Mouse (Mus musculus) midbrain, embryonic 12.5 days (tissue): ENCODE data around the gene Ctso. TPM values are rescaled to one million over a fixed set of nuclear protein-coding genes. Genes with fewer than 3 reads are reported as not detected.
A peak's percentile ranks its signal among the peaks of the same experiment; 100 is the strongest.

Source experiments
- ATAC-seq: fragments of 200-750 bp; cut with Nextera tagmentation; 2 replicates; pipeline ENCODE4 v1.8.0; 2017; ENCODE audit warnings: low read depth, moderate TSS enrichment, moderate library complexity; ENCODE audit not compliant: low FRiP score
- H3K27ac ChIP-seq: fragments of 300-500 bp; sonication (generic); replicated peaks from 2 replicates; pipeline ENCODE4 v1.5.1; 2016; ENCODE audit warnings: mild to moderate bottlenecking
- H3K27me3 ChIP-seq: fragments of 300-500 bp; sonication (generic); 2 replicates; pipeline ENCODE4 v1.6.1; 2016; ENCODE audit warnings: mild to moderate bottlenecking
- H3K36me3 ChIP-seq: fragments of 300-500 bp; sonication (generic); 2 replicates; pipeline ENCODE4 v1.6.1; 2016
- H3K4me1 ChIP-seq: fragments of 300-500 bp; sonication (generic); 2 replicates; pipeline ENCODE4 v1.6.1; 2016
- H3K4me2 ChIP-seq: fragments of 300-500 bp; sonication (generic); replicated peaks from 2 replicates; pipeline ENCODE4 v1.6.1; 2016; ENCODE audit warnings: mild to moderate bottlenecking, moderate library complexity
- H3K4me3 ChIP-seq: fragments of 300-500 bp; sonication (generic); 2 replicates; pipeline ENCODE4 v1.5.1; 2016; ENCODE audit warnings: mild to moderate bottlenecking
- H3K9ac ChIP-seq: fragments of 300-500 bp; sonication (generic); replicated peaks from 2 replicates; pipeline ENCODE4 v1.6.1; 2016; ENCODE audit warnings: mild to moderate bottlenecking, moderate library complexity
- H3K9me3 ChIP-seq: fragments of 300-500 bp; sonication (generic); 2 replicates; pipeline ENCODE4 v1.6.1; 2016; ENCODE audit warnings: mild to moderate bottlenecking
- WGBS: fragments of 180-500 bp; shearing (Covaris S2); methylation state at CpG from one replicate; pipeline ENCODE4 v1.1.7; 2016; 5-methylcytosine and 5-hydroxymethylcytosine counted together
- polyA plus RNA-seq: library from polyadenylated mRNA; unstranded; fragments of >200 nt; fragmentation: Nextera tagmentation; extraction: Ambion mirVana; gene quantifications from 2 replicates; pipeline ENCODE4 v1.2.1, GENCODE M21; 2016

Gene Ctso
- polyA plus RNA-seq = 6.2 and 6.5 TPM in 2 replicates

DNA sequence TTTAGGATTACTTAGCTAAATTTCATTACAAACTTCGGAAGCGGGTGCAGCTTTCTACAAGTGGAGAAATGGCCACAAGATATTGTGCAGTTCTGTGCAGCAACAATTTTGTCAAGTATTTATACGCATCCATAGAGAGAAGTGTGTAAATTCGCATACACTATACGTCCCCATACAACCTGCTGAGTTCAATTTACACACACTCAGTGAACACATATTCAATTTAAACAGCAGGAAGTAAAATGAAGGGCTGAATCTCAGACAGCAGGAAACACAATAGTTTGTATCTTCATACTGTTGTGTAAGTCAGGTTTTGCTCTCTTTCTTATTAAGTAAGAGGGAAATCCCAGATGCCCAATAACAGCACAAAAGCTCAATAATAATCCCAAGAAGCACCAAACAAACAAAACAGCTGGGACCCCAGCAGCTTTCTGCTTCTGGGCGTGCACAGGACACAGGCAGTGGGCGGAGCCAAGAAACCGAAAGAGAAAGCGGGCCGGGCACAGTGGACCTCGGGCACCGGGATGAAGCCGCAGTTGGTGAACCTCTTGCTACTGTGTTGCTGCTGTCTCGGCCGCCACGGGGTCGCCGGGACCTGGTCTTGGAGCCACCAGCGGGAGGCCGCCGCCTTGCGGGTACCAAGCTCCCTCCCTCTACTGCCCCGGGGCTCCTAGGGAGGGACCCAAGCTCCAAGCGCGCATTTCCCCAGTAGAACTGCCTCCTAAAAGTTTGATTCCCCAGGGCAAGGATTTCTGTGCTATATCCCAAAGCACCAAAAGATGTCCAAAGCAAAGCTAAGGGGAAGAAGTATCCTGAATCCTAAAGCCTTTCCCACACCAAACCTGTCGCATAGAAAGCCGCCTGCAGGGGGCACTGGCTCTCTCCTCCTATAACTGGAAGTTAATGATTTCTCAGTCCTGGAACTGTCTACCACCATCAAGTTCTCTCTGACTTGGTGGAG is at the start of gene Ctso:
TSS of gene Ctso (plus strand) at position 461 of the 961 bp plus-strand sequence.
- ATAC-seq = peak; percentile 94
- peak within 1 kb of the TSS; percentile 60 for H3K4me2 ChIP-seq
- H3K9ac ChIP-seq = peak within 1 kb of the TSS; percentile 67
- no peaks in the 10 kb centered on the region for H3K36me3 ChIP-seq
- H3K9me3 ChIP-seq = no peaks in the 10 kb centered on the region
- H3K4me3 ChIP-seq = peak within 1 kb of the TSS; percentile 75
- peaks cover 8% of the 10 kb centered on the region; the same call in 1 of the 2 replicates for H3K4me1 ChIP-seq
- WGBS = 10% methylated on average over 27 of the region's 27 CpGs
- no peaks in the 10 kb centered on the region for H3K27me3 ChIP-seq
- peak within 1 kb of the TSS; percentile 64 for H3K27ac ChIP-seq

DNA sequence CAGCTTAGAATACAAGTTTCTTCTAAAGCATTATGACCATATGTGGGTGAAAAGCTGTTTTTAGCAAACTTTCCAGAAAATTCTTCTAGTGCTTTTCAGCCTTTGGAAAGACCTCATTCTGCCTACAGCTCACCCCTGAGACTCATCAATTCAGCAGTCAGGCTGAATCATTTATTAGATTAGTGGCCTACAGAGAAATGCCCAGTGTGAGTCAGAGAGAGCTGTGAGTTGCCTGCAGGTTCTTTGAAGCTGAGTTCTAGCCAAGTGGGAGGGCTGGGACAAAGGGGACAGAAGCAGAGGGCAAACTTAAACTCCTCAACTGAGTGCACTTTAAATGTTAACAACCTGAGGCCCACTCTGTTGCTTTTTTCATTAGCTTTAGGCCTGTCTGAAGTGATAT is 48.5 kb upstream of the Ctso start:
- Histone ChIP-seq H3K27me3 (no peaks in the 10 kb centered on the region), H3K36me3 (no peaks in the 10 kb centered on the region), H3K4me1 (no peaks in the 10 kb centered on the region), H3K27ac (no peak overlapping the region), H3K4me2 (no peak overlapping the region), H3K9me3 (no peaks in the 10 kb centered on the region), H3K9ac (no peak overlapping the region), H3K4me3 (no peak overlapping the region)
- no peak for ATAC-seq

DNA sequence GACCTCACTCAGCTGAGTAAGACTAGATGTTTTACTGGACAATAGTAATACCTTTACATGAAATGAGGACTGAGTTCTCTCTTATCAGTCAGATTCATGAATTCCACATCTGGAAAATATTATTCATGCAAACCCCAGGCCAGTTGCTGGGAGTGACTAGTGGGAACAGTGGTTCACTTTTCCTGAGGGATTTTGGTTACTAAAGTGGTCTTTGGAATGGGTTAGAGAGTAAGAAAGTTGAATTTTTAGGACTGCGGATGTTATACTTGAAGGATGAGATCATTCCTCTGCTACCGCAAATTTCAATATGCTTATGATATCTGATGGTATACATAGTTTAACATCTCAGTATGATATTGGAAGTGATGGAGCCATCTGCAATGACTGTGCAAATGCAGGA is 46.8 kb upstream of the Ctso start:
- ATAC-seq = no peak
- no peak overlapping the region for H3K4me2 ChIP-seq
- no peaks in the 10 kb centered on the region for H3K27me3 ChIP-seq
- WGBS = 92% methylated on average over 2 of the region's 2 CpGs
- no peaks in the 10 kb centered on the region for H3K36me3 ChIP-seq
- H3K4me3 ChIP-seq = no peak overlapping the region
- H3K9me3 ChIP-seq = no peaks in the 10 kb centered on the region
- H3K27ac ChIP-seq = no peak overlapping the region
- H3K9ac ChIP-seq = no peak overlapping the region
- no peaks in the 10 kb centered on the region for H3K4me1 ChIP-seq

DNA sequence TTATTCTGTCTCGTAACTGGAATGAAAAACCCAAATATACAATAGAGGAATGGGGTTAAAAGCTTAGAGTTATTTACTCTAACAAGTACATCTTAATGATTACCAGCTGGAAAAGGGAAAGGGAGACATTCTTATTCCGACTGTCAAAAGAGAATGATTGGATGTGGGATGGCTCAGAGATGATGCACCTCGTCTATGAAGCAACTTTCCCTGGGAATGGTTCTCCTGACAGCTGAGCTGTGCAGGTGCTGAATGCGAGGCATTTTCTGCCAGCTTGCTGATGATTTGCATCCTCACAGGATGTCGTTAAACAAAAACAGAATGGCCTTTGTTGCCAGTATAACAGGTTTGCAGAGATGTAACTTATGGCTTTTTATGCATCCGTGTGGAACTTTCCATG is 43.3 kb upstream of the Ctso start:
- H3K9me3 ChIP-seq = no peaks in the 10 kb centered on the region
- no peak overlapping the region for H3K4me2 ChIP-seq
- WGBS = 75% methylated on average over 6 of the region's 6 CpGs
- no peak overlapping the region for H3K4me3 ChIP-seq
- ATAC-seq = no peak
- H3K4me1 ChIP-seq = no peaks in the 10 kb centered on the region
- no peak overlapping the region for H3K9ac ChIP-seq
- H3K27me3 ChIP-seq = no peaks in the 10 kb centered on the region
- H3K27ac ChIP-seq = no peak overlapping the region
- H3K36me3 ChIP-seq = no peaks in the 10 kb centered on the region

DNA sequence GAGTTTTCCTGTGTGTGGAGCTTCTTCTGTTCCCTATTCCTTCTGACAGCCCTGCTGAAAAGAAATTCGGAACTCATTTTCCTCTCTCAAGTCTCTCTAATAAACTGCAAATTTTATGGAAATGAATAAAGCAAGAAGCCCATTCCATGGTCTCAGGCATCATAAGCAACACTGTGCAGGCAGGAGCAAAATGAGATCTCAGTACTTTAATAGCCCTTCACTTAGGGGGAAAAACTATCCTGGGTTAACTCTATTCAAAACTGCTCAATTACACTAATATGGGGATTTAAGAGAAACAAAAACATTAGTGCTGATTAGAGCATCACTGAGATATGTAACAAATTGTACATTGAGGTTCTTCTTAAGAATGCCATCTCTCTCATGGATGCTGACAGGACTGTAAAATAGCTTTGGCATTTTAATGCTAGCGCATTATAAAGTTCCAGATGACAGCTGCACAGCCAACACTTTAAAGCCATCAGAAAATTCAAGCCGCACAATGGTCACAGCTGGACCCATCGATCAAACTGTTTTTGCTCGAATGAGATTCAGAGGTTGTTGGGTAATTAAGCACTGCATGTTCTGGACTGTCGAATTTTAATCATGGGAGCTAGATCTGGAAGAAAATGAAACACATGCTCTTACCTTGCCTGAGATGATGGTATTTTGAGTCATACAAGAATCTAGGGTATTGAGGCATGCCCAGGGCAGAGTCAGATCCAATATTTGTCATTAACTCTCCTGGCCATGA is 21.9 kb upstream of the Ctso start:
- Histone ChIP-seq H3K27me3 (no peaks in the 10 kb centered on the region), H3K4me1 (0 out of 2 replicates have a peak, but pooled peaks cover 3% of the 10 kb centered on the region), H3K36me3 (no peaks in the 10 kb centered on the region), H3K9ac (no peak overlapping the region), H3K4me2 (no peak overlapping the region), H3K4me3 (no peak overlapping the region), H3K9me3 (no peaks in the 10 kb centered on the region), H3K27ac (no peak overlapping the region)
- WGBS = 55% methylated on average over 6 of the region's 6 CpGs
- ATAC-seq = peak; percentile 41; the same call in 1 of the 2 replicates

DNA sequence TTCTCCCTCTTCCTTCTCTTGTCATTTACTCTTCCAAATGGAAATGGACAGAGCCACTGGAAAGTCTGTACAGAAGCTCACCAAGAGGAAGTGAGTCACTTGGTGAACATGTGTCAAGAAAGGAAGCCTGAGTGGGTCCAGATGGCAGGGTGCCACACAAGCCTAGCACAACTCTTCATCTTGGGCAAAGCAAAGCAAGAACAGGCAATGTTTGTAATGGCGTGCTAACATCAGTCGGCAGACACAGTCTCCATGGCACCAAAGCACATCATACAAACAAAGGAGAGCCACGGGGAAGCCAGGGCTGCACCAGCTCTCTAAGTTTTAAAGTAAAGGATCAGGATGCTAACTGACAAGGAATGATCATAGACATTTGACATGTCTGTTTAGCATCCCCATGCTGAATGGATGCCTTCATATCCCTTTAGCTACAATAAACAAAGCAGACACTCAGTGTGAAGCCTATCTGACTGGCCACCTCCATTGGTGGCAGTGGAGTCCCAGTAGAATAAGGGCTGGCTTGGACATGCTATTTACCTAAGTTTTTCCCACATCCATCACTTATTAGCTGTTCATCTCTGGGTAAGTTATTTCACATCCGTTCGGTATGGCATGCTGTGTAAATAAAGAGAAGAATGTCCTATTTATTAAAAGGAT is 16.2 kb upstream of the Ctso start:
- Histone ChIP-seq H3K4me3 (no peak overlapping the region), H3K4me1 (no peaks in the 10 kb centered on the region), H3K9me3 (no peaks in the 10 kb centered on the region), H3K4me2 (no peak overlapping the region), H3K27ac (no peak overlapping the region), H3K27me3 (no peaks in the 10 kb centered on the region), H3K36me3 (no peaks in the 10 kb centered on the region), H3K9ac (no peak overlapping the region)
- WGBS = 68% methylated on average over 5 of the region's 5 CpGs
- no peak for ATAC-seq

DNA sequence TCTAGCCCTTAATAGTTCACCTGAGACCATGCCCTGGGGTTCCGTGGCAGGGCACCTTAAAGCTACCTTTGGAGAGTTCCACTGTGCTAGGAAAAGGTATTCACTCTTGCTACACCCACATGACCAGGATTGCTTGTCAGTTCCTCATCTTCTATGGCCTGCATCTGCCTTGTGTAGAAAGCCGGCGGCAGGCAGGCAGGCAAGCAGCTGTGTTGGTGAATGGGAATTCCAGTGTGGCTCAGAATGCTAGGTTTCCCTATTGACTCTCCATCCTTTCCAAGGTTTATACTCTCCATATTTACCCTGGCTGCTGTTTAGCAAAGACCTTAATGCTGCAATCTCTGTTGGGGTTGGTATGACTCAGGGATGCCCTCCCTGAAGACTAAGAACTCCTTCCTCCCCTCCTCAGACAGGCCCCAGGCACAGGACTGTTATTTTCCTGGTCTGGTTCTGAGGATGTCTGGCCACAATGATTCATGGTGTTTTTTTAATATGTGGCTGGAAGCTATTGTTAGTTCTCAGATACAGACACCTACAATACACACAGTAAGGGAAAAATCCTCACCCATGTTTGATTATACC is 15.0 kb upstream of the Ctso start:
- H3K9me3 ChIP-seq = no peaks in the 10 kb centered on the region
- H3K9ac ChIP-seq = no peak overlapping the region
- H3K27ac ChIP-seq = no peak overlapping the region
- H3K27me3 ChIP-seq = no peaks in the 10 kb centered on the region
- H3K36me3 ChIP-seq = no peaks in the 10 kb centered on the region
- H3K4me2 ChIP-seq = no peak overlapping the region
- ATAC-seq = no peak
- no peaks in the 10 kb centered on the region for H3K4me1 ChIP-seq
- 85% methylated on average over 3 of the region's 3 CpGs for WGBS
- no peak overlapping the region for H3K4me3 ChIP-seq

DNA sequence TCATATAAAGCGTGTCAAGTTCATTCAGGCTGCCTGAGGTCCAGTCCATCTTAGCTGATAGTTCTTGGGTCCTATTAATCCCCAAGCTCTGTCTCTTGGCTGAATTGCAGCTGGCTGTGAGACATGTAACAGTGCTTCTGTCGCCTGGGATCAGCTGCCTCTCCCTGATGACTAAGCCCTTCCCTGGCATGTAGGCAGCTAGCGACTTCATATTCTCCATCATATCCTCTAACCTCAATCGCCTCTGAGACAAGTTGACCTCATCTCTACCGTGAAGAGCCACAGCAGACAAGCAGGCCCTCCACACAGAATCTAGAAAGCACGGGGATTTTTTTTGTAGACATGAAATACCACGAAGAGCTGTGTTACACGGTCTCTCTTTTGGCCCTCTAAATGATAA is 14.2 kb upstream of the Ctso start:
- Histone ChIP-seq H3K27ac (no peak overlapping the region), H3K4me3 (no peak overlapping the region), H3K4me1 (peaks cover 2% of the 10 kb centered on the region; the same call in 1 of the 2 replicates), H3K36me3 (no peaks in the 10 kb centered on the region), H3K4me2 (no peak overlapping the region), H3K9ac (no peak overlapping the region), H3K27me3 (no peaks in the 10 kb centered on the region), H3K9me3 (no peaks in the 10 kb centered on the region)
- WGBS = 89% methylated on average over 8 of the region's 8 CpGs
- no peak for ATAC-seq

DNA sequence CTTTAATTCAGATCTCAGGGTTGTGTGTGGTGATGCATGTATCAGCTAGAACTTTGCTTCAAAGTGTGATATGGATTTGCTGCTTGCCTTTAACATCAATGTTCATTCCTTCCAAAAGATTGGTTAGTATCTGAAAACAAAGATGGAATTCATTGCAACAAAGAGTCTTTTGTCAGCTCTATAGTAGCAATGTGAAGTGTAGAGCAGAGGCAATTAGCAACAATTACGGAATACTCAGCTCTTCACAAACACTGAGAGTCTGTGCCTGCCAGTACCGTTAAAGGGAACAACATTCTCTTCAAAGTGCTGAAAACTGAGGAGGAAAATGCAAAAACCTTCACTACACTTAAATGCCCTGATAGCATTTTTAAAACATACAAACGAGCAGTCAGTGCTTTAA is 12.7 kb upstream of the Ctso start:
- H3K4me1 ChIP-seq = peaks cover 2% of the 10 kb centered on the region; the same call in 1 of the 2 replicates
- no peak for ATAC-seq
- H3K9ac ChIP-seq = no peak overlapping the region
- no peaks in the 10 kb centered on the region for H3K27me3 ChIP-seq
- H3K4me3 ChIP-seq = no peak overlapping the region
- WGBS = 73% methylated on average over 3 of the region's 3 CpGs
- H3K9me3 ChIP-seq = no peaks in the 10 kb centered on the region
- H3K36me3 ChIP-seq = no peaks in the 10 kb centered on the region
- H3K27ac ChIP-seq = no peak overlapping the region
- H3K4me2 ChIP-seq = no peak overlapping the region

DNA sequence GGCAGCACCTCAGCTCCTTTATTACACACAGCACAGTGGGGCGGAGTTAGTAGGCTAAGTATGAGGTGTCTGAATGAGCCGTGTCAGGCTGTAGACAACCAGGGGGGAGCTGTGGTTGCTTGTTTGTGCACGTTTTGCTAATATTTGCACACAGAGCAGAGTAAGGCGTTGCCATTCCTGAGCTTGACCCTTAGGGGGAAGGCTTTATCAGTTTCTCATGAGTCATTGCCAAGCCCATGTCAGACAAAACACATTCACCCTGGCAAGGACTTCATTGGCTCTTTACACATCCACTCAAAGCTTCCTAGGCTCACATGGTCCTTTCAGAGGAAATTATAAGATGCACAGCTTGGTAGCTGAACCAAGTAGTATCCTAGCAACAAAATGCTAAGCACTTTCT is 9.5 kb upstream of the Ctso start:
- no peaks in the 10 kb centered on the region for H3K9me3 ChIP-seq
- no peaks in the 10 kb centered on the region for H3K36me3 ChIP-seq
- no peak overlapping the region for H3K27ac ChIP-seq
- H3K4me2 ChIP-seq = no peak overlapping the region
- H3K9ac ChIP-seq = no peak overlapping the region
- H3K27me3 ChIP-seq = no peaks in the 10 kb centered on the region
- H3K4me3 ChIP-seq = no peak overlapping the region
- WGBS = 57% methylated on average over 4 of the region's 4 CpGs
- ATAC-seq = 0 out of 2 replicates have a peak, but pooled peaks have one; percentile 45
- peaks cover 2% of the 10 kb centered on the region; the same call in 1 of the 2 replicates for H3K4me1 ChIP-seq

DNA sequence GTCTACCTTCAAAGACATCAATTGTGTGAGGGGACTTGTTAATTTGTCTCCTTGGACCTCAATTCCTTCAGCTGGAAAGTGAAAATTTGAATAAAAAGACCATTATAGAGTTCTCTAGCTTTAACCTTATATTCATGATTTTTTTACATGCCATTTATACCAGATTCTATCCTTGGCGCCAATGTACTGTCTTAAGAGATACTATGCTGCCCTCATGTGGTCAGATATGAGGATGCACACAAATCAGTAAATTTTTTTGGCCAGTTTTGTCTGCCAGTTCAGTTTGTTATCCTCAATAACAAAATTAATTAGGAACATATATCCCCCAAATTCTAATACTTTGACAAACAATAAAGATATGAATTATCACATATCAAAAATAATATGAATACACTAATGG is 7.5 kb upstream of the Ctso start:
- no peak overlapping the region for H3K4me3 ChIP-seq
- WGBS = 3% methylated on average over 1 of the region's 1 CpGs
- peaks cover 2% of the 10 kb centered on the region; the same call in 1 of the 2 replicates for H3K4me1 ChIP-seq
- H3K4me2 ChIP-seq = no peak overlapping the region
- H3K36me3 ChIP-seq = no peaks in the 10 kb centered on the region
- H3K9ac ChIP-seq = no peak overlapping the region
- no peak overlapping the region for H3K27ac ChIP-seq
- H3K9me3 ChIP-seq = no peaks in the 10 kb centered on the region
- H3K27me3 ChIP-seq = no peaks in the 10 kb centered on the region
- no peak for ATAC-seq
